Mouse (Mus musculus): Measurements from ENCODE around the gene Scoc.
"Not testable (repeated sequence)": the region's sequence is repeated elsewhere in the genome, so short reads cannot be mapped to it uniquely, and the experiment has no call there.

GRCm38 (mm10) chr8:83428621-83429020 lies 29.6 kb downstream of the Scoc start:
- TF ChIP-seq CTCF (IDR thresholded peaks at IDR 0.05; ENCODE audit: borderline replicate concordance, insufficient read depth, low read depth, low read length); POLR2A (IDR thresholded peaks at IDR 0.05; ENCODE audit: borderline replicate concordance, insufficient read depth, low read length): not testable (repeated sequence)

All from cerebellum, adult 2 months (tissue).